Mouse (Mus musculus) retina, postnatal 7 days (tissue): ENCODE data around the gene Pla2g1b.

Experiments used
- DNase-seq: peaks from one replicate; pipeline ENCODE4 v3.0.0-alpha.2; 2012; ENCODE audit warnings: low read depth, low spot score

The Pla2g1b gene

GRCm38 (mm10) chr5:115522531-115522930, 56.5 kb downstream of the Pla2g1b start:
- DNase-seq = no peak

GRCm38 (mm10) chr5:115522981-115523499, 57.0 kb downstream of the Pla2g1b start:
- DNase-seq = no peak

DNA sequence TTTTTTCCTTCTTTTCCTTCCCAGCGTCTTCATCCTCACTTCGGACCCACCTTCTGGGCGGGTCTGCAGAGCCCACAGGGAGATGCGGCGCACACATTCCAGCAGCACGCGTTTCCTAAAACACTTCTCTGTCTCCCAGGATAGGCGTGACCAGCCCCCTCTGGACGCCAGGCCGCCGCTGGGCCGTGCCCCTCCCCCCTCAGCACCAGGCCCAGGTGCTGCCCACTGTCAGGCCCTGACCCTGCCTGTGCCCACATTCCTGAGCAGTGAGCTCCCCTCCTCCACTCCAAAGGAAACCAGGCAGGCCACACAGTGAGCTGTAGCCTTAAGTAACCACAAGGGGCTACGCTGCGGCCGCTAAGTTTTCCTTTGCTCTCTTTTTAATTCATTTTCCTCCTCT, 57.9 kb downstream of the Pla2g1b start:
- no peak for DNase-seq
